Mouse (Mus musculus) midbrain, embryonic 11.5 days (tissue): Measurements from ENCODE around the gene Ctnnb1. TPM values are rescaled to one million over a fixed set of nuclear protein-coding genes. Genes with fewer than 3 reads are reported as not detected.

ENCODE experiments used
- ATAC-seq: fragments of 200-750 bp; cut with Nextera tagmentation; 2 replicates; pipeline ENCODE4 v1.8.0; 2017; ENCODE audit warnings: moderate TSS enrichment, moderate library complexity; ENCODE audit not compliant: low FRiP score
- DNase-seq: peaks from one replicate; pipeline ENCODE4 v3.0.0; 2015; ENCODE audit warnings: low spot score; ENCODE audit errors: missing footprints
- H3K27ac ChIP-seq: fragments of 300-500 bp; sonication (generic); 2 replicates; pipeline ENCODE4 v1.5.1; 2014; ENCODE audit warnings: low read depth, low read length
- H3K27me3 ChIP-seq: fragments of 300-500 bp; sonication (generic); 2 replicates; pipeline ENCODE4 v1.6.1; 2014; ENCODE audit warnings: mild to moderate bottlenecking, low read length, moderate library complexity, mixed read lengths; ENCODE audit not compliant: control insufficient read depth, insufficient read depth
- H3K36me3 ChIP-seq: fragments of 300-500 bp; sonication (generic); 2 replicates; pipeline ENCODE4 v1.6.1; 2014; ENCODE audit warnings: mild to moderate bottlenecking, low read length, moderate library complexity, mixed read lengths; ENCODE audit not compliant: control insufficient read depth, insufficient read depth
- H3K4me1 ChIP-seq: fragments of 300-500 bp; sonication (generic); 2 replicates; pipeline ENCODE4 v1.6.1; 2014; ENCODE audit warnings: low read length; ENCODE audit not compliant: control insufficient read depth, insufficient read depth
- H3K4me2 ChIP-seq: fragments of 300-500 bp; sonication (generic); 2 replicates; pipeline ENCODE4 v1.6.1; 2014; ENCODE audit warnings: mild to moderate bottlenecking, moderate library complexity
- H3K4me3 ChIP-seq: fragments of 300-500 bp; sonication (generic); 2 replicates; pipeline ENCODE4 v1.5.1; 2014; ENCODE audit warnings: low read depth, low read length
- H3K9ac ChIP-seq: fragments of 300-500 bp; sonication (generic); 2 replicates; pipeline ENCODE4 v1.6.1; 2014; ENCODE audit warnings: low read length
- H3K9me3 ChIP-seq: fragments of 300-500 bp; sonication (generic); 2 replicates; pipeline ENCODE4 v1.6.1; 2016; ENCODE audit warnings: low read length; ENCODE audit not compliant: control insufficient read depth
- WGBS: fragments of 180-500 bp; shearing (Covaris S2); extraction: QIAGEN DNeasy Blood & Tissue Kit; methylation state at CpG from one replicate; pipeline ENCODE4 v1.1.7; 2014; 5-methylcytosine and 5-hydroxymethylcytosine counted together
- polyA plus RNA-seq: library from polyadenylated mRNA; unstranded; fragments of >200 nt; fragmentation: Nextera tagmentation; extraction: Ambion mirVana; gene quantifications from 2 replicates; pipeline ENCODE4 v1.2.1, GENCODE M21; 2014

The Ctnnb1 gene
- polyA plus RNA-seq, 1 experiment from 2014 or later, result 999 TPM

DNA sequence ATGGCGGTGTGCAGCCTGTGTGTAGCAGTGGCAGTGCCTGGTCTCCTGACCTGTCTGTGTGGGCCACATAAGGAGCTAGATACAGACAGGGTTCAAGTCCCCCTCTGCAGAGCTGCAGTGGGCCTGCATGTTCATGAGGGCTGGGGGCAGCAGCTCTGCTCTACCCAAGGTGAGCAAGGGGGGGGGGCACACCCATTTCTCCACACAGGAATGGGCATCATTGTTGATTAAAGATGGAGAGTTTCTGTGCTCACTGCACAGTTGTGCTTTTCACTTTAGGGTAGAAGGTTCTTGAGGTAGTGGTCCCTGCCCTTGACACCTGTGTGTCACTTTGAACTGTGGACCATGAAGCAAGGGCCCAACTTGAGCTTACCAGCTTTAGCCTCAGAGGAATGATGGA lies 19.8 kb downstream of the Ctnnb1 start:
- H3K4me3 ChIP-seq, result no peak overlapping the region

GRCm38 (mm10) chr9:120950761-120951160 lies 21.7 kb downstream of the Ctnnb1 start:
- H3K27ac ChIP-seq, result no peak overlapping the region
- H3K9me3 ChIP-seq, result no peaks in the 10 kb centered on the region
- no peaks in the 10 kb centered on the region for H3K27me3 ChIP-seq
- H3K9ac ChIP-seq, result no peak overlapping the region
- DNase-seq (no peak), ATAC-seq (no peak)
- H3K4me1 ChIP-seq, result no peaks in the 10 kb centered on the region
- H3K36me3 ChIP-seq, result peaks cover 57% of the 10 kb centered on the region
- H3K4me2 ChIP-seq, result no peak overlapping the region
- no peak overlapping the region for H3K4me3 ChIP-seq
- 96% methylated on average over 12 of the region's 12 CpGs for WGBS

More for the DNA sequence above, 19.8 kb downstream of the Ctnnb1 start:
- H3K9ac ChIP-seq, result no peak overlapping the region
- no peak overlapping the region for H3K4me2 ChIP-seq
- H3K27ac ChIP-seq, result no peak overlapping the region
- no peaks in the 10 kb centered on the region for H3K27me3 ChIP-seq
- H3K4me1 ChIP-seq, result no peaks in the 10 kb centered on the region
- DNase-seq, result no peak
- peaks cover 38% of the 10 kb centered on the region for H3K36me3 ChIP-seq
- H3K9me3 ChIP-seq, result no peaks in the 10 kb centered on the region
- 87% methylated on average over 1 of the region's 1 CpGs for WGBS
- ATAC-seq, result no peak

- Histone ChIP-seq H3K27ac (no peak overlapping the region), H3K4me1 (no peaks in the 10 kb centered on the region), H3K36me3 (peaks cover 66% of the 10 kb centered on the region), H3K27me3 (no peaks in the 10 kb centered on the region), H3K9me3 (no peaks in the 10 kb centered on the region), H3K9ac (no peak overlapping the region), H3K4me2 (no peak overlapping the region), H3K4me3 (no peak overlapping the region)
- ATAC-seq, result no peak
- 85% methylated on average over 3 of the region's 3 CpGs for WGBS
- DNase-seq, result no peak
Measured at GRCm38 (mm10) chr9:120951947-120952346, 22.9 kb downstream of the Ctnnb1 start.

GRCm38 (mm10) chr9:120958051-120958450 lies 29.0 kb downstream of the Ctnnb1 start:
- DNase-seq, result no peak

DNA sequence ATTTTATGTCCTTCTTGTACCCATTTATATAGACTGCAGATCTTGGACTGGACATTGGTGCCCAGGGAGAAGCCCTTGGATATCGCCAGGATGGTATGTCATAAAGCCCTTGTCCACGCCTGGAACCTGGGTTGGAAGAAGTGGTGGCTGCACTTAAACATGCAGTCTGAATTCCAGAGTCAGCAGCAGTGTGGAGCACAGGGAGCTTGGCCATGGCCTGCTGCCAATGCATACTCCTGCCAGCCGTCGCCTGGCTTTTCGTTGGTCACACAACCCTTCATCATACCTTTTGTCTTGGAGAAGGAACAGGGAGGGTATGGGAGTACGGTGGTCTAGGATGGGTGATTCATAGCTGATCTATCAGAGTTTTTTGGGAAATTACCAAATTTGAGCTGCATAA lies 29.5 kb downstream of the Ctnnb1 start:
- WGBS, result 95% methylated on average over 6 of the region's 6 CpGs
- H3K4me1 ChIP-seq, result peaks cover 2% of the 10 kb centered on the region; the same call in 1 of the 2 replicates
- DNase-seq (no peak), ATAC-seq (no peak)
- H3K4me2 ChIP-seq, result no peak overlapping the region
- H3K27me3 ChIP-seq, result no peaks in the 10 kb centered on the region
- peaks cover 70% of the 10 kb centered on the region for H3K36me3 ChIP-seq
- no peak overlapping the region for H3K9ac ChIP-seq
- H3K27ac ChIP-seq, result no peak overlapping the region
- H3K9me3 ChIP-seq, result no peaks in the 10 kb centered on the region
- H3K4me3 ChIP-seq, result no peak overlapping the region

More at GRCm38 (mm10) chr9:120958051-120958450, 29.0 kb downstream of the Ctnnb1 start:
- H3K4me2 ChIP-seq, result no peak overlapping the region
- ATAC-seq, result no peak
- no peak overlapping the region for H3K9ac ChIP-seq
- no peak overlapping the region for H3K27ac ChIP-seq
- H3K4me3 ChIP-seq, result no peak overlapping the region
- H3K36me3 ChIP-seq, result peaks cover 74% of the 10 kb centered on the region
- no peaks in the 10 kb centered on the region for H3K27me3 ChIP-seq
- no peaks in the 10 kb centered on the region for H3K9me3 ChIP-seq
- H3K4me1 ChIP-seq, result peaks cover 2% of the 10 kb centered on the region; the same call in 1 of the 2 replicates
- WGBS, result 95% methylated on average over 5 of the region's 5 CpGs

DNA sequence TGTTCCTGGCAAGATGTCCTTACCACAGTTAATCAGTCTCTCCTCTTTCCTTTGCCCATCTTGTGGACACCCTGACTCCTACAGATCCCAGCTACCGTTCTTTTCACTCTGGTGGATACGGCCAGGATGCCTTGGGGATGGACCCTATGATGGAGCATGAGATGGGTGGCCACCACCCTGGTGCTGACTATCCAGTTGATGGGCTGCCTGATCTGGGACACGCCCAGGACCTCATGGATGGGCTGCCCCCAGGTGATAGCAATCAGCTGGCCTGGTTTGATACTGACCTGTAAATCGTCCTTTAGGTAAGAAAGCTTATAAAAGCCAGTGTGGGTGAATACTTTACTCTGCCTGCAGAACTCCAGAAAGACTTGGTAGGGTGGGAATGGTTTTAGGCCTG lies 30.2 kb downstream of the Ctnnb1 start:
- ATAC-seq, result no peak
- Histone ChIP-seq H3K27ac (no peak overlapping the region), H3K36me3 (peaks cover 65% of the 10 kb centered on the region), H3K4me3 (no peak overlapping the region), H3K27me3 (no peaks in the 10 kb centered on the region), H3K4me1 (peaks cover 2% of the 10 kb centered on the region; the same call in 1 of the 2 replicates), H3K4me2 (no peak overlapping the region), H3K9ac (no peak overlapping the region), H3K9me3 (no peaks in the 10 kb centered on the region)
- 91% methylated on average over 4 of the region's 4 CpGs for WGBS
- DNase-seq, result no peak

DNA sequence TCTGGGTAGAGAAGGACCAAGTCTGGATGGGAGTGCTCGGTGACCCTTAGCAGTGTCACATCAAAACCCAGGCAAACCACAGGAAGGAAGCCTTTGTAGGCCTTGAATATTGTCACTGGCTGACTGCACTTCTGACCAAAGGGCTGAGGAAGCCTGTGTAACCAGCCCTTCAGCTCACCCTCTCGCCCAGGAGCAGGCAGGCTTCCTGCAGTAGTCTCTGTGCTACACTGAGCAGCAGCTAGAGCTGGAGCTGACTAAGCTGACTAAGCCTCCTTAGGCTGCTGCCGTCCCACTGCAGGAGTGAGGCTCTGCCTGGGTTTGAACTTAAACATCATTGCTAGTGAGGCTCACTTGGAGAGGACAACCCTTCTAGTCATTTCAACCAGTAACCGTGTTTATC lies 31.6 kb downstream of the Ctnnb1 start:
- H3K27ac ChIP-seq, result no peak overlapping the region
- H3K4me1 ChIP-seq, result peaks cover 2% of the 10 kb centered on the region; the same call in 1 of the 2 replicates
- no peaks in the 10 kb centered on the region for H3K9me3 ChIP-seq
- ATAC-seq (no peak), DNase-seq (no peak)
- no peak overlapping the region for H3K4me3 ChIP-seq
- H3K9ac ChIP-seq, result no peak overlapping the region
- 72% methylated on average over 4 of the region's 4 CpGs for WGBS
- no peak overlapping the region for H3K4me2 ChIP-seq
- H3K27me3 ChIP-seq, result no peaks in the 10 kb centered on the region
- peaks cover 59% of the 10 kb centered on the region for H3K36me3 ChIP-seq

- H3K27ac ChIP-seq, result no peak overlapping the region
- no peaks in the 10 kb centered on the region for H3K27me3 ChIP-seq
- H3K9ac ChIP-seq, result no peak overlapping the region
- WGBS, result 97% methylated on average over 3 of the region's 3 CpGs
- DNase-seq, result no peak
- no peaks in the 10 kb centered on the region for H3K9me3 ChIP-seq
- no peak overlapping the region for H3K4me2 ChIP-seq
- ATAC-seq, result no peak
- no peak overlapping the region for H3K4me3 ChIP-seq
- peaks cover 53% of the 10 kb centered on the region for H3K36me3 ChIP-seq
- H3K4me1 ChIP-seq, result peaks cover 2% of the 10 kb centered on the region; the same call in 1 of the 2 replicates
Measured at GRCm38 (mm10) chr9:120961466-120961865, 32.5 kb downstream of the Ctnnb1 start.

- Histone ChIP-seq H3K4me1 (peaks cover 2% of the 10 kb centered on the region; the same call in 1 of the 2 replicates), H3K4me2 (no peak overlapping the region), H3K27ac (no peak overlapping the region), H3K4me3 (no peak overlapping the region), H3K9me3 (no peaks in the 10 kb centered on the region), H3K9ac (no peak overlapping the region), H3K27me3 (no peaks in the 10 kb centered on the region), H3K36me3 (peaks cover 47% of the 10 kb centered on the region)
- no peak for DNase-seq
- WGBS, result 81% methylated on average over 3 of the region's 3 CpGs
- no peak for ATAC-seq
Measured at GRCm38 (mm10) chr9:120961969-120962700, 33.1 kb downstream of the Ctnnb1 start.
